Mouse (Mus musculus): ENCODE measurements at regions not wholly inside any gene's neighbourhood (a gene's known extent, or its start where the extent isn't known, plus 50 kb on each side); places are given as distances from the start of the nearest gene placed in this dataset.

- no peak for TF ChIP-seq CTCF (IDR thresholded peaks at IDR 0.05)
- TF ChIP-seq EP300 (IDR thresholded peaks at IDR 0.05; ENCODE audit: insufficient read depth, low read depth, low read length), result no peak
- TF ChIP-seq POLR2A (IDR thresholded peaks at IDR 0.05; ENCODE audit: insufficient read depth, low read depth, low read length), result no peak
Observed at GRCm38 (mm10) chr3:6675354-6675753, 55.1 kb upstream of the 1700008P02Rik start.
